Mouse (Mus musculus) limb, embryonic 14.5 days (tissue): ENCODE results near the gene Sf3a1. TPM values are rescaled to one million over a fixed set of nuclear protein-coding genes. Genes with fewer than 3 reads are reported as not detected.

Experiments used
- ATAC-seq: fragments of 200-750 bp; cut with Nextera tagmentation; 2 replicates; pipeline ENCODE4 v1.8.0; 2017; ENCODE audit warnings: low read depth, moderate number of reproducible peaks, moderate TSS enrichment; ENCODE audit not compliant: low FRiP score
- DNase-seq: peaks from one replicate; pipeline ENCODE4 v3.0.0-alpha.2; 2015; ENCODE audit warnings: low spot score
- H3K27ac ChIP-seq: fragments of 300-500 bp; sonication (generic); replicated peaks from 2 replicates; pipeline ENCODE4 v1.5.1; 2014; ENCODE audit warnings: low read depth, mild to moderate bottlenecking, low read length, moderate library complexity, mixed read lengths
- H3K27me3 ChIP-seq: fragments of 300-500 bp; sonication (generic); 2 replicates; pipeline ENCODE4 v1.6.1; 2014; ENCODE audit warnings: low read length, mixed read lengths; ENCODE audit not compliant: control insufficient read depth, insufficient read depth
- H3K36me3 ChIP-seq: fragments of 300-500 bp; sonication (generic); 2 replicates; pipeline ENCODE4 v1.6.1; 2014; ENCODE audit warnings: mild to moderate bottlenecking, low read length, moderate library complexity, mixed read lengths; ENCODE audit not compliant: control insufficient read depth, insufficient read depth
- H3K4me1 ChIP-seq: fragments of 300-500 bp; sonication (generic); 2 replicates; pipeline ENCODE4 v1.6.1; 2014; ENCODE audit warnings: antibody characterized with exemption, low read length, mixed read lengths; ENCODE audit not compliant: control insufficient read depth, insufficient read depth
- H3K4me2 ChIP-seq: fragments of 300-500 bp; sonication (generic); replicated peaks from 2 replicates; pipeline ENCODE4 v1.6.1; 2014; ENCODE audit warnings: low read depth, mild to moderate bottlenecking, low read length, moderate library complexity; ENCODE audit not compliant: severe bottlenecking
- H3K4me3 ChIP-seq: fragments of 300-500 bp; sonication (generic); replicated peaks from 2 replicates; pipeline ENCODE4 v1.5.1; 2014; ENCODE audit warnings: low read length
- H3K9ac ChIP-seq: fragments of 300-500 bp; sonication (generic); 2 replicates; pipeline ENCODE4 v1.6.1; 2014; ENCODE audit warnings: mild to moderate bottlenecking, low read depth, low read length, moderate library complexity; ENCODE audit not compliant: severe bottlenecking
- H3K9me3 ChIP-seq: fragments of 300-500 bp; sonication (generic); 2 replicates; pipeline ENCODE4 v1.6.1; 2016; ENCODE audit warnings: low read length; ENCODE audit not compliant: control insufficient read depth
- POLR2A ChIP-seq: fragments of 200-500 bp; IDR thresholded peaks from 2 replicates; pipeline ENCODE4 v1.8.0; 2012; ENCODE audit warnings: inconsistent platforms, mild to moderate bottlenecking, moderate library complexity, borderline replicate concordance; ENCODE audit not compliant: insufficient read depth, insufficient read length; ENCODE audit errors: extremely low read depth
- WGBS: fragments of 180-500 bp; shearing (Covaris S2); extraction: QIAGEN DNeasy Blood & Tissue Kit; methylation state at CpG from one replicate; pipeline ENCODE4 v1.1.7; 2014; 5-methylcytosine and 5-hydroxymethylcytosine counted together
- polyA plus RNA-seq, 2 experiments: library from polyadenylated mRNA; depleted of rRNA in 1 of 2; stranded (reverse) in 1 of 2; unstranded in 1 of 2; fragments of >200 nt; fragmentation: Nextera tagmentation in 1 of 2; extraction: Ambion mirVana in 1 of 2; gene quantifications; 2 replicates each; pipeline versions ENCODE4 v1.2.1 to v1.2.3; 2012 to 2014

Sf3a1 gene
- polyA plus RNA-seq, 2 experiments = 54.7 to 67.5 TPM

DNA sequence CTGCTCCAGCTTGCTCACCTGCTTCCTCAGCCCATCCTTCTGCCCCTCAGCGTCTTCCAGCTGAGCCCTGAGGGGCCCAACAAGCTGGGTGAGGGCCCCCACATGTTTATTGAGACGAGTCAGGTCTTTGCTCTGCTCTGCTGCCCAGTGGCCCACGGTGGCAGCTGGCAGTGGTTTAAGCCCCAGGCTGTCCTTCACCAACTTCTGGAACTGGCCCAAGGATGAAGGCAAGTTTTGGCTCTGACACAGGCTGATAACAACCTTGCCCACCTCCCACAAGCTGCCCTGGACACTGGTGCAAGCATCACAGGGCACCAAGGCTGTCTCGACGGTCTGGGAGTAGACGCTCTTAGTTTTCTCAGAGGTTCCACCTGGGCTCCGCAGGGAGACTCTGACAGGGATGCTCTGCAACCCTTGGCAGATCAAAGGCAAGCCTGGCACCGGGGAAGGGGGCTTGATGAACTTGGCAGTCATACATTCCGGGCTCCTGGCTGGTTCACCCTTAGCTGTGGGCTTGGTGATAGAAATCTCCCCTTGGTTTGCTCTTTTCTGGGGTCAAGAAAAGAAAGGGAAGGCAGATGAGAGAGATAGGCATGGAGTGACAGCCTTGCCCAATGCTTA, 11.5 kb upstream of the Sf3a1 start:
- Histone ChIP-seq H3K4me2 (no peak overlapping the region), H3K27ac (no peak overlapping the region), H3K4me1 (no peaks in the 10 kb centered on the region), H3K36me3 (peaks cover 32% of the 10 kb centered on the region), H3K27me3 (no peaks in the 10 kb centered on the region), H3K9me3 (no peaks in the 10 kb centered on the region), H3K9ac (no peak overlapping the region), H3K4me3 (no peak overlapping the region)
- 84% methylated on average over 9 of the region's 9 CpGs for WGBS
- no peak for TF ChIP-seq POLR2A
- DNase-seq = no peak
- ATAC-seq = no peak

- WGBS = 91% methylated on average over 6 of the region's 6 CpGs
- H3K4me1 ChIP-seq = no peaks in the 10 kb centered on the region
- no peak for ATAC-seq
Observed at GRCm38 (mm10) chr11:4149886-4150285, 10.3 kb upstream of the Sf3a1 start.

GRCm38 (mm10) chr11:4153694-4154093, 6.5 kb upstream of the Sf3a1 start:
- TF ChIP-seq POLR2A = no peak
- Histone ChIP-seq H3K4me3 (no peak overlapping the region), H3K4me2 (no peak overlapping the region), H3K9ac (no peak overlapping the region), H3K36me3 (peaks cover 12% of the 10 kb centered on the region), H3K27me3 (no peaks in the 10 kb centered on the region), H3K9me3 (no peaks in the 10 kb centered on the region), H3K4me1 (no peaks in the 10 kb centered on the region), H3K27ac (no peak overlapping the region)
- DNase-seq (no peak), ATAC-seq (no peak)
- WGBS = 91% methylated on average over 7 of the region's 7 CpGs

More at GRCm38 (mm10) chr11:4149886-4150285, 10.3 kb upstream of the Sf3a1 start:
- peaks cover 20% of the 10 kb centered on the region for H3K36me3 ChIP-seq
- no peak overlapping the region for H3K4me2 ChIP-seq
- no peak overlapping the region for H3K27ac ChIP-seq
- H3K9me3 ChIP-seq = no peaks in the 10 kb centered on the region
- TF ChIP-seq POLR2A = no peak
- H3K9ac ChIP-seq = no peak overlapping the region
- no peaks in the 10 kb centered on the region for H3K27me3 ChIP-seq
- DNase-seq = no peak
- H3K4me3 ChIP-seq = no peak overlapping the region

DNA sequence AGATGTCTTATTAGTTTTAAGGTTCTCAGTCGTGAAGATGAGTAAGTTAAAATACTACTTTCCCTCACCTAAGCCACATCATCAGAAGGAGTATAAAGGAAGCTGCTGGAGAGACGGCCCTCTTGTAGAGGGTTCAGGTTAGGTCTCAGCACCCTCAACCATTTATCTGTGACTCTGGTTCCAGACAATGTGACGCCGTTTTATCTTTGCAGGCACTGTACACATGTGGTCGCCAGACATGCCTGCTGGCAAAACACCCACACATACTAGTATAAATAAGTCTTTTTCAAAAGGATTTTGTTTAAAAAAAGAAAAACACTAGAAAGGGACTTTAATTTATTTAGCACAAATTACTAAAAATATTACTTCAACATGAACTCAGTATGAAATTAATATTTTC, 4.5 kb upstream of the Sf3a1 start:
- no peak for TF ChIP-seq POLR2A

GRCm38 (mm10) chr11:4158676-4159075, 1.5 kb upstream of the Sf3a1 start:
- 88% methylated on average over 3 of the region's 3 CpGs for WGBS
- Histone ChIP-seq H3K9me3 (no peaks in the 10 kb centered on the region), H3K4me1 (peaks cover 20% of the 10 kb centered on the region; the same call in 1 of the 2 replicates), H3K9ac (no peak overlapping the region), H3K36me3 (peaks cover 25% of the 10 kb centered on the region), H3K27ac (no peak overlapping the region), H3K4me3 (no peak overlapping the region), H3K27me3 (no peaks in the 10 kb centered on the region), H3K4me2 (no peak overlapping the region)
- no peak for TF ChIP-seq POLR2A
- no peak for DNase-seq
- ATAC-seq = no peak

More for the DNA sequence above, 4.5 kb upstream of the Sf3a1 start:
- WGBS = 60% methylated on average over 5 of the region's 5 CpGs
- Histone ChIP-seq H3K4me2 (no peak overlapping the region), H3K27me3 (no peaks in the 10 kb centered on the region), H3K36me3 (0 out of 2 replicates have a peak, but pooled peaks cover 4% of the 10 kb centered on the region), H3K9me3 (no peaks in the 10 kb centered on the region), H3K9ac (no peak overlapping the region), H3K4me1 (peaks cover 7% of the 10 kb centered on the region; the same call in 1 of the 2 replicates), H3K4me3 (no peak overlapping the region), H3K27ac (no peak overlapping the region)
- ATAC-seq = no peak
- no peak for DNase-seq
